Mouse (Mus musculus) large intestine, adult 2 months (tissue): ENCODE measurements at regions not wholly inside any gene's neighbourhood (a gene's known extent, or its start where the extent isn't known, plus 50 kb on each side); places are given as distances from the start of the nearest gene placed in this dataset.

Experiments used
- DNase-seq: peaks from one replicate; pipeline ENCODE4 v3.0.0-alpha.2; 2012; ENCODE audit warnings: low read depth, low spot score
- WGBS: fragments of 180-500 bp; shearing (Covaris S2); methylation state at CpG from one replicate; pipeline ENCODE4 v1.1.7; 2018; 5-methylcytosine and 5-hydroxymethylcytosine counted together

GRCm38 (mm10) chr12:54405066-54405465, 201.4 kb upstream of the Egln3 start:
- 77% methylated on average over 14 of the region's 14 CpGs for WGBS
- DNase-seq, result no peak

GRCm38 (mm10) chr12:54402591-54402990, 198.9 kb upstream of the Egln3 start:
- WGBS, result 35% methylated on average over 6 of the region's 6 CpGs
- DNase-seq, result no peak

DNA sequence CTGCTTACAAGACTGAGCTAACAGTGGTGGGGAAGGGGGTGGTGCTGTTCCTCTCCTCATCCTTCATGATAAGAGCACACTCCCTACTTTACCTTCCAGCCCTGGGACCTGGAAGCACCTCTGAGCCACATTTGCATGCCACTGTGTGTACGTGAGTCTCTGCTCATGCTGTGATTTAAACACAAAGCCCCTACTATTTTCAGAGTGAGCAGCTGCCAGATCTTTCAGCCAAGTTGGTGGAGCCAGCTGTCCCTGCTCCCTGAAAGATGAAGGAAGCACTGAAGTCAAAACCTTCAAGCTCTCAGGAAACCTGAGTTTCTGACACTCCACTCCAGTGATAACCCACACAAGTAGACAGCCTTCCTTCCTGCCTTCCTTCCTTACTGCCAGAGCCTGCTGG, 198.0 kb upstream of the Egln3 start:
- WGBS, result 53% methylated on average over 1 of the region's 1 CpGs
- no peak for DNase-seq

DNA sequence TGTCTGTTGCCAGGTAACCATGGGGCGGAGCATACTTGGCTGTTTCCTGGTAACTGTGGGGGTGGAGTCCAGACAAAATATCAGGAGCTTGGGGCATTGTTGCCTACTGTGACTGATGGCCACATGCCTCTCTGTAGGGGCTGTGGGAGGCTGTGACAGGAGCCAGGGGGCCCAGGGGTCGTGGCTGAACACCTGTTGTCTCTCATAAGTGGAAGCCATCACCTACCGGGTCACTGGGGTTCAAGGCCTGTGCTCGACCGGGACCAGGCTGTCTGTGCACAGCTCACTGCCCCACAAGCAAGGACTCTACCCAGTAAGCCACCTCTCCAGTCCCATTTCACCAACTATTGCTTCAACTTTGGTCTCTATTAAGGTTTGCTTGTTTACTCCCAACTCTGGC, 196.4 kb upstream of the Egln3 start:
- 88% methylated on average over 5 of the region's 5 CpGs for WGBS
- DNase-seq, result no peak

- DNase-seq, result no peak
- 47% methylated on average over 6 of the region's 6 CpGs for WGBS
Measured at GRCm38 (mm10) chr12:54398080-54398479, 194.4 kb upstream of the Egln3 start.

- DNase-seq, result no peak
Measured at GRCm38 (mm10) chr12:54396952-54397351, 193.3 kb upstream of the Egln3 start.

GRCm38 (mm10) chr12:54396341-54396740, 192.7 kb upstream of the Egln3 start:
- DNase-seq, result no peak
- 42% methylated on average over 5 of the region's 5 CpGs for WGBS

DNA sequence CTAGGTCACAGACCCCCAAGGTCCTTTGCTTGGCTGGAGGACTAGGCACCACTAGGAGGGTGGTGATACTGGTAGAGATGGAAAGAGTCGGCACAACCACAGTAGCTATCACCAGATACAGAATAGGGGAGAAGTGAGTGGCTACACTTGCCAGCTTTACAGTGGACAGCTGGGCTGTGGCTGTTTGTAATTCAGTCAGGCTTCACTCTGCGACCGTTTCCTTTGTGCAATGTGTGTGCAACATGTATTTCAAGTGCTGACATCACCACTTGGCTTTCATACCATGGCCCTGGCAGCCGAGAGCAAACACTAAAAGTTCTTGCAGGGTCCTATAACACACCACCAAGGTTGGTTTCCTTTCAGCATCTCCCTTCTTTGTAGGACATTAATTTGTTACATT, 181.7 kb upstream of the Egln3 start:
- 31% methylated on average over 4 of the region's 4 CpGs for WGBS
- no peak for DNase-seq

GRCm38 (mm10) chr12:54384116-54384515, 180.5 kb upstream of the Egln3 start:
- no peak for DNase-seq
- 59% methylated on average over 3 of the region's 3 CpGs for WGBS

DNA sequence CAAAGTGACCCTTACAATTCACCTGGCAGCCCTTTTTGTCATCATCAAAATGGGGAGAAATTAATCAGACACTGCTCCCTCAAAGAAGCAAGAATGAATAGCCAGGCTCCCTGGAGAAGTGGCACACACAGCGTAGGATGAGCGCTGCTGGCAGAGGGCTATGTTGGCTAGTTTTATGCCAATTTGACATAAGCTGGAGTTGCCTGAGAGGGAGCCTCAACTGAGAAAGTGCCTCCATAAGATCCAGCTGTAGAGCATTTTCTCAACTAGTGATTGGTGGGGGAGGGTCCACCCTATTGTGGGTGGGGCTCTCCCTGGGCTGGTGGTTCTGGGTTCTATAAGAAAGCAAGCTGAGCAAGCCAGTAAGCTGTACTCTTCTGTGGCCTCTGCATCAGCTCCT, 179.3 kb upstream of the Egln3 start:
- DNase-seq, result no peak
- WGBS, result 96% methylated on average over 2 of the region's 2 CpGs

GRCm38 (mm10) chr12:54382061-54382460, 178.4 kb upstream of the Egln3 start:
- 77% methylated on average over 6 of the region's 6 CpGs for WGBS
- no peak for DNase-seq

DNA sequence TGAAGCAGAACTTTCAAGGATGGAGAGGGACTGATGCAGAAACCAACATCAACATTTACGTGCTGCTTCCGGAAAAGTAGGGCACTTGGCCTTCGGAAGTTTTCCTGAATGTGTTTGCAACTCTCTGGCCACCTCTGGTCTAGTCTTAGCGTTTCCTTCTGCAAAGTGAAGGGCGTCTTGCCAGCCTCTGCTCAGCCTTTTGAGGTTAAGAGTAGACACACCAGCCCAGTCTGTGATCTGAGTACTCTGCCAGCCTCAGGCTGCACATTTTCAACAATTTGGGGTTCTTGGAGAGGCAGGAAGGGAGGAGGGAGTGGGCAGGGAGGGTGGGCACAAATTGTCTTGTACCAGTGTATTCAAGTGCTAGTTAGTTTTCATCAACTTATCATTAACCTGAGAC, 176.7 kb upstream of the Egln3 start:
- WGBS, result 85% methylated on average over 5 of the region's 5 CpGs
- DNase-seq, result no peak

GRCm38 (mm10) chr12:54378576-54378975, 174.9 kb upstream of the Egln3 start:
- WGBS, result 44% methylated on average over 2 of the region's 2 CpGs
- DNase-seq, result no peak

- WGBS, result 39% methylated on average over 4 of the region's 4 CpGs
- peak; percentile 57 for DNase-seq
Measured at GRCm38 (mm10) chr12:54374060-54374459, 170.4 kb upstream of the Egln3 start.

GRCm38 (mm10) chr12:54369217-54369616, 165.6 kb upstream of the Egln3 start:
- no peak for DNase-seq
- 36% methylated on average over 5 of the region's 5 CpGs for WGBS

GRCm38 (mm10) chr12:54364381-54365095, 160.9 kb upstream of the Egln3 start:
- WGBS, result 92% methylated on average over 11 of the region's 11 CpGs
- DNase-seq, result no peak

- DNase-seq, result no peak
- WGBS, result 77% methylated on average over 4 of the region's 4 CpGs
Measured at GRCm38 (mm10) chr12:54361762-54362161, 158.1 kb upstream of the Egln3 start.

- peak; percentile 37 for DNase-seq
- 50% methylated on average over 6 of the region's 6 CpGs for WGBS
Measured at GRCm38 (mm10) chr12:54354187-54354586, 150.5 kb upstream of the Egln3 start.

- 84% methylated on average over 7 of the region's 7 CpGs for WGBS
- no peak for DNase-seq
Measured at GRCm38 (mm10) chr12:54353694-54354093, 150.0 kb upstream of the Egln3 start.

DNA sequence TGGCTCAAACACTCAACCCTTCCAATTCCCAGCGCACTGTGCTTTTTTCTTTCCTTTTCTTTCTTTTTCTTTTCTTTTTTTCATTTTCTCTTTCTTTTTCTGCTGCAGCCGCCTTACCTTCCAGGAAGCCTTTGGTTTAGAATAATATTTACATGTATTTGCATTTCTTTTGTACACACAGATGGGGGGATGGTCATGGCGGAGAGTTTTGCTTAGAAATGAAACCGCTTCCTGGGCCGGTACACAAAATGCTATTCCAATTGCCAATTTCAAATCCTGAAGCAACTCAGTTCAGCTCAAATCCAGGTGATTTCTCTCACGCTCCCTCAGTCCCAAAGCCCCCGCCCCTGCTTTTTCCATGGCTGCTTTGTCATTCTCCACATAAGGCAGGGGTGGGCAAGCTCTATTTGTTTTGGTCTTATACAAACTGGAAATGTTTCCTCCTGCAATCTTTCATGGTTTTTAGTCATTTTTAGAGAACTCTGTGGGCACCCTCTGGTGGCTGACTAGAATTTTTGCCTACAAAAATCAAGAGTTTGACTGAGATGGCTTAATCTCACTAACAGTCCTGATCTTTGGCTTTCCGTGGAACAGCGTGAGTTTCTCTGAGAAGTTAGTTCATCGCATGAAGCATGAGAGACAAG, 149.4 kb upstream of the Egln3 start:
- WGBS, result 75% methylated on average over 10 of the region's 10 CpGs
- DNase-seq, result no peak

- WGBS, result 41% methylated on average over 1 of the region's 1 CpGs
- no peak for DNase-seq
Measured at GRCm38 (mm10) chr12:54350293-54350692, 146.6 kb upstream of the Egln3 start.

GRCm38 (mm10) chr12:54349403-54349802, 145.7 kb upstream of the Egln3 start:
- WGBS, result 89% methylated on average over 2 of the region's 2 CpGs
- no peak for DNase-seq
